Mouse (Mus musculus) heart, embryonic 13.5 days (tissue): ENCODE results near the gene Il17f. TPM values are rescaled to one million over a fixed set of nuclear protein-coding genes. Genes with fewer than 3 reads are reported as not detected.
"Not testable (repeated sequence)": the region's sequence is repeated elsewhere in the genome, so short reads cannot be mapped to it uniquely, and the experiment has no call there.

Source experiments
- ATAC-seq: fragments of 200-750 bp; cut with Nextera tagmentation; 2 replicates; pipeline ENCODE4 v1.8.0; 2017; ENCODE audit warnings: moderate TSS enrichment; ENCODE audit not compliant: insufficient number of reproducible peaks, low FRiP score, low TSS enrichment; ENCODE audit errors: extremely low read depth
- H3K27ac ChIP-seq: fragments of 300-500 bp; sonication (generic); replicated peaks from 2 replicates; pipeline ENCODE4 v1.5.1; 2015; ENCODE audit warnings: moderate library complexity, mild to moderate bottlenecking, inconsistent platforms
- H3K27me3 ChIP-seq: fragments of 300-500 bp; sonication (generic); replicated peaks from 2 replicates; pipeline ENCODE4 v1.6.1; 2015; ENCODE audit warnings: mild to moderate bottlenecking, inconsistent platforms
- H3K36me3 ChIP-seq: fragments of 300-500 bp; sonication (generic); 2 replicates; pipeline ENCODE4 v1.6.1; 2015; ENCODE audit warnings: mild to moderate bottlenecking, inconsistent platforms
- H3K4me1 ChIP-seq: fragments of 300-500 bp; sonication (generic); 2 replicates; pipeline ENCODE4 v1.6.1; 2015; ENCODE audit warnings: inconsistent platforms
- H3K4me2 ChIP-seq: fragments of 300-500 bp; sonication (generic); 2 replicates; pipeline ENCODE4 v1.6.1; 2015; ENCODE audit warnings: inconsistent platforms, mild to moderate bottlenecking, moderate library complexity
- H3K4me3 ChIP-seq: fragments of 300-500 bp; sonication (generic); 2 replicates; pipeline ENCODE4 v1.5.1; 2015; ENCODE audit warnings: moderate library complexity, mild to moderate bottlenecking, inconsistent platforms
- H3K9ac ChIP-seq: fragments of 300-500 bp; sonication (generic); 2 replicates; pipeline ENCODE4 v1.6.1; 2015; ENCODE audit warnings: inconsistent platforms, mild to moderate bottlenecking, moderate library complexity
- H3K9me3 ChIP-seq: fragments of 300-500 bp; sonication (generic); 2 replicates; pipeline ENCODE4 v1.6.1; 2016; ENCODE audit warnings: inconsistent platforms
- WGBS: fragments of 180-500 bp; shearing (Covaris S2); methylation state at CpG from one replicate; pipeline ENCODE4 v1.1.7; 2015; ENCODE audit warnings: mixed read lengths; 5-methylcytosine and 5-hydroxymethylcytosine counted together
- polyA plus RNA-seq: library from polyadenylated mRNA; unstranded; fragments of >200 nt; fragmentation: Nextera tagmentation; extraction: Ambion mirVana; gene quantifications from 2 replicates; pipeline ENCODE4 v1.2.1, GENCODE M21; 2015

Gene Il17f
- polyA plus RNA-seq = not detected in 2 replicates

DNA sequence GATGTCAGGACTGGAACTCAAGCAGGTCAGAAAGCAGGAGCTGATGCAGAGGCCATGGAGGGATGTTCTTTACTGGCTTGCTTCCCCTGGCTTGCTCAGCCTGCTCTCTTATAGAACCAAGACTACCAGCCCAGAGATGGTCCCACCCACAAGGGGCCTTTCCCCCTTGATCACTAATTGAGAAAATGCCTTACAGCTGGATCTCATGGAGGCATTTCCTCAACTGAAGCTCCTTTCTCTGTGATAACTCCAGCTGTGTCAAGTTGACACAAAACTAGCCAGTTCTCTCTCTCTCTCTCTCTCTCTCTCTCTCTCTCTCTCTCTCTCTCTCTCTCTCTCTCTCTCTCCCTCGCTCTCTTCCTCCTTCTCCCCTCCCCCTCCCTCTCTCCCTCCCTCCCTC is at the start of gene Il17f:
TSS of gene Il17f (minus strand) at position 101 of the 400 bp plus-strand sequence.
- WGBS = no CpG with 5 or more reads among the region's 1 CpGs

DNA sequence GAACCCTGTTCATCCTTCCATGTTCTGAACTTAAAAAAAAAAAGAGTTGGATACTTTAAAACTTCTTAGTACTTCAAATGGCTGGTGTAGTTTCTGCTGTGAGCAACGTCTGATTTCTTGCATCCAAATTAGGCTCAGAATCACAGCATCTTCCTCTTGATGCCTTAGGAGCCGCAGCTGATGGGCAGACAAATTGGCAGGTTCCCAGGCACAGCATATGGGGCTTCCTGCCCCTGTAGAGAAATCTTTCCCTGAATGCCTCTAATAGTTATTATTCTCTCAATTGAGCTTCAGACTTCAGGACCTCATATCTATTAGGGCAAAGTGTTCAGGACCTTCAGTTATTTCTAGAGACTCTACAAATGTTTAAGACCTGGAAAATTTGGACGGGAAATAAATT is 49.5 kb upstream of the Il17f start:
- WGBS = 59% methylated on average over 3 of the region's 3 CpGs
- no peak for ATAC-seq
- Histone ChIP-seq H3K4me2 (no peak overlapping the region), H3K36me3 (no peaks in the 10 kb centered on the region), H3K9me3 (no peaks in the 10 kb centered on the region), H3K27me3 (no peaks in the 10 kb centered on the region), H3K4me1 (peaks cover 9% of the 10 kb centered on the region), H3K4me3 (no peak overlapping the region), H3K27ac (no peak overlapping the region), H3K9ac (no peak overlapping the region)

More for the DNA sequence above, at the start of gene Il17f:
- ATAC-seq, H3K27me3 ChIP-seq, H3K36me3 ChIP-seq, H3K4me2 ChIP-seq, H3K9ac ChIP-seq, H3K4me1 ChIP-seq, H3K4me3 ChIP-seq, H3K9me3 ChIP-seq, H3K27ac ChIP-seq: not testable (repeated sequence)

DNA sequence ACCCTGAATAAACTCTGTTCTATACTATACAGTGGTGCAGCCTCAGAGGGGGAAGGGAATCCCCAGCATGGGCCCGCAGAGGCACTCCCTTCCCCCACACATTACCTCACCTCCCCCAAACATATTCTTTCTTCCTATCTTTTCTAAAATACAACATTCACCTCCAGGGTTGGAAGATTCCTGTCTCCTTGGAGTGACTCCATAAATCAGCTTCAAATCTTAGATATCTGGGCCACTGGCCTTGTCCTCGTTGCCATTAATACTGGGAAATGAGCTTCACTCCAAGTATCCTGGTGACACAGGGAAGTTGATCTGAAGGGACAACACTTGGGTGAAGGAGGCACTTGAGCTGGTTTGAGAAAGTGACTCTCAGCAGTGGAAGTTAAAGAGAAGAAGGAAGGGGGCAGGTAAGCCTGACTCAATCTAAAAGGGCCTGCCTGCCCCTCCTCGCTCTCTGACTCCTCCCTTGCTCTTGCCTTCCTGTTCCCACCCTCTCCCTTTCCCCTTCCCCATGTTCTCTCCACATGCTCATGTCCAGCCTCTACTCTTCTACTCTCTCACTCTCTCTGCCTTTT is 46.2 kb upstream of the Il17f start:
- 70% methylated on average over 3 of the region's 3 CpGs for WGBS
- Histone ChIP-seq H3K4me3 (no peak overlapping the region), H3K9me3 (no peaks in the 10 kb centered on the region), H3K36me3 (no peaks in the 10 kb centered on the region), H3K27me3 (no peaks in the 10 kb centered on the region), H3K4me2 (no peak overlapping the region), H3K4me1 (no peaks in the 10 kb centered on the region), H3K9ac (no peak overlapping the region), H3K27ac (no peak overlapping the region)
- ATAC-seq = no peak

DNA sequence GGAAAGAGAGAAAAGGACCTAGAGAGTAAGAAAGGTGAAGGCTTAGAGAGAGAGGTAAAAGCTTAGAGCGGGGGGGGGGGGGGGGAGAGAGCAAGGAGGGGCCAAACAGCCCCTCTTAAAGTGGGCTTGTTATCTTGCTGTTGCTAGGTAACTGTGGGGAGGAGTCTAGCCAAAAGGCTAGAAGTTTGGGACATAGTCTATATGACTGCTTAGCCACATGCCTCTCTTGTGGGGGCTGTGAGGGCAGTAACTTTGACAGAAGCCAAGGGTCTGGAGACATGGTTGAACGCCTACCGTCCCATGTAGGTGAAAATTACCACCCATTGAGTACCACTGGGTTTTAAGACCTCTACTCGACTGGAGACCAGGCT is 42.7 kb upstream of the Il17f start:
- ATAC-seq = no peak
- Histone ChIP-seq H3K27ac (no peak overlapping the region), H3K36me3 (no peaks in the 10 kb centered on the region), H3K4me1 (no peaks in the 10 kb centered on the region), H3K4me2 (no peak overlapping the region), H3K27me3 (no peaks in the 10 kb centered on the region), H3K4me3 (no peak overlapping the region), H3K9me3 (no peaks in the 10 kb centered on the region), H3K9ac (no peak overlapping the region)
- 65% methylated on average over 3 of the region's 4 CpGs for WGBS

DNA sequence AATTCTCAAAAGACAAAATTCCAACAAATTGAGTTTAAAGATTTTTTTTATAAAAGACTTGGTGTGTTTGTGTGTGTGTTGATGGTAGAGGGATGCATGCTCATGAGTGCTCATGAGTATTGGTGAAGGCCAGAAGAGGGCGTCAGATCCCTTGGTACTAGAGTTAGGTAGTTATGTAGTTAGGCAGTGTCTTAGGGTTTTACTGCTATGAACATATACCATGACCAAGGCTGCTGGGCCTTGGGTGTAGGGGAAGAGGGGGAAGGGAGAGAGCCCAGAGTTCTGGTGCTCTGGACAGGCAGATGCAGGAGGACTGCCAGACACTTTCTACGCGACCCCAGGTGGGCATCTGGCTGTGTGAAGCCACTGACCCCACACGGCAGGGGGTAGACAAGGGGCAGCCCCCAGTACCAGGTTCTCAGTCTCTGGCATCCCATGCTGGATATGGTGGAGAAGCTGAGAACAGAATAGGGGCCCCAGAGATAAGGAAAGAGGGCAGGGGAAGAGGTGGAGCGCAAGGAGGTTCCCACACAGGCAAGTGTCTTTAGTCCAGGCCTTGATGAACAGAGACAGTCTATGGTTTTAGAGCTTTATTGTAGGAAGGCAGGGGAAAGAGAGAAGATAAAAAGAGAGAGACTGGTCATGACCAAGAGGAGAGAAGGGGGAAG is 42.2 kb upstream of the Il17f start:
- Histone ChIP-seq H3K27ac (no peak overlapping the region), H3K4me3 (no peak overlapping the region), H3K9me3 (no peaks in the 10 kb centered on the region), H3K27me3 (no peaks in the 10 kb centered on the region), H3K4me2 (no peak overlapping the region), H3K4me1 (no peaks in the 10 kb centered on the region), H3K9ac (no peak overlapping the region), H3K36me3 (no peaks in the 10 kb centered on the region)
- no peak for ATAC-seq
- WGBS = 62% methylated on average over 5 of the region's 5 CpGs

DNA sequence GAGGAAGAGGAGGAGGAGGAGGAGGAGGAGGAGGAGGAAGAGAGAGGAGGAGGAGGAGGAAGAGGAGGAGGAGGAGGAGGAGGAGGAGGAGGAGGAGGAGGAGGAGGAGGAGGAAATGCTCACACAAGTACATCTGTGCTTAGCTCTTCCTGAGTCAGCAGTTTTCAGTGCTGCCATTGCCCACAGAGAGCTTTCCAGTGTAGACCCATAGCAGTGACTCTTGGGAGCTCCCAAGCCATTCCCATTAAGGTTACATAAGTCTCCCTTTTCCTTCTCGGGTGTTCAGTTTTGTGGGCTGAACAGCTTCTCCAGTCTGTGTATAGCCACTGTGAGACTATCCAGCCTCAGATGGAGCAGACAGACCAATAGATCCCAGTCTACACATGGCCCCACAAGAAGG is 40.1 kb upstream of the Il17f start:
- Histone ChIP-seq H3K4me3 (no peak overlapping the region), H3K9ac (no peak overlapping the region), H3K4me2 (no peak overlapping the region), H3K36me3 (no peaks in the 10 kb centered on the region), H3K27me3 (no peaks in the 10 kb centered on the region), H3K27ac (no peak overlapping the region), H3K9me3 (no peaks in the 10 kb centered on the region), H3K4me1 (no peaks in the 10 kb centered on the region)
- WGBS = 71% methylated on average over 1 of the region's 1 CpGs
- ATAC-seq = no peak

DNA sequence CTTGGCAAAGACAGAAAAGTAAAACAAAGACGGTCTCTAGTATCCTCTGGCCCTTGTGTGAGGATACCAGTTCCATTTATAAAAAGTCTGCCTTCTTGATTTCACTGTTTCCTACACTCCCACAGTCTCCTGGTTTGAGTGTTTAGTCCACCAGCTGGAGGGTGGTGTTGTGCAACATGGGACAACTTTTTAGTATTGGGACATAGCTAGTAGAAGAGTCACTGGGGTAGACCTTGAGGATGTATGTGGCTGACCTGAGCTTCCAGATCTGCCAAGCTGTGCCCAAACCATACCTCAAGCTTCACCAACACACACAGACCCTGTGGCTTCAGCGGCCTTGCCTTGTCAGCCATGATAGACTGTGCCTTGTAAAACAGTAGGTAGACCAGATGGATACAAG is 37.6 kb upstream of the Il17f start:
- H3K27me3 ChIP-seq = no peaks in the 10 kb centered on the region
- no peak overlapping the region for H3K4me2 ChIP-seq
- no peak overlapping the region for H3K9ac ChIP-seq
- H3K36me3 ChIP-seq = no peaks in the 10 kb centered on the region
- WGBS = 83% methylated on average over 2 of the region's 2 CpGs
- no peak overlapping the region for H3K4me3 ChIP-seq
- no peaks in the 10 kb centered on the region for H3K4me1 ChIP-seq
- H3K27ac ChIP-seq = no peak overlapping the region
- no peaks in the 10 kb centered on the region for H3K9me3 ChIP-seq
- no peak for ATAC-seq

DNA sequence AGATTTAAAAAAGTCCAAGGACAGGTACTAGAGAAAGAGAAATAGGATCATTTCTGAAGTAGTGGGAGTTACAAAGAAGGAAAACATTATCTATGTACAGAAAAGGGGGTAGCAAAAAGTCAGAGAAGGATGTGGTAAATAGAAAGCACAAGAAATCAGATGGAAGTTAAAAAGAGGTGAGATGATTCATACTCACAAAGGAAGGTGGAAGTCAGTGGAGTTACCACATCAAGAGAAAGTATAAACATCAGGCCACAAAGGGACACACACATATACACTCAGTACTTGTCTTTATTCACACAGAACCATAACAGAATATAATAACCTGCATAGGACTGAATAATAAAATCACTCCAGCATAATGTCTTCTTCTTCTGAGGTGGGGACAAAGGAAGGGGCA is 34.6 kb upstream of the Il17f start:
- Histone ChIP-seq H3K27me3 (no peaks in the 10 kb centered on the region), H3K4me3 (no peak overlapping the region), H3K4me2 (no peak overlapping the region), H3K9ac (no peak overlapping the region), H3K9me3 (no peaks in the 10 kb centered on the region), H3K27ac (no peak overlapping the region), H3K36me3 (no peaks in the 10 kb centered on the region), H3K4me1 (0 out of 2 replicates have a peak, but pooled peaks cover 3% of the 10 kb centered on the region)
- no peak for ATAC-seq

DNA sequence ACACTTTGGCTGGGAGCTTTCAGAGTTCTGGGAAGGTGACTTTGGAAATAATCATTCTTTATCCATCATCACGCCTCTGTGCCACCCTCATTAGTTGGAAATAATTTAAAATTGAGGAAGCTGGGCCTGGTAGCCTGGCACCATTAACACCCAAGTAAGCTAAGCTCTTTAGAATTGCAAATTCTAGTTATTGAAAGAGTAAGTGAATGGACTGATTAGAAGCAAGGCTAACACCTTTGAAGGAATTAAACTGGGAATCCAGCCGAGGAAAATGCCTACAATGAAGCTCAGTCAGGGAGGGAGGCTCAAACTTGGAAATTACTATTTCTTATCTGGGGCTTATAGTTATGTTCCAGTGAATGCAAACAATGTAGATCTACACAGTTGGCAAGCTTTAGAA is 33.5 kb upstream of the Il17f start:
- H3K4me3 ChIP-seq = no peak overlapping the region
- 54% methylated on average over 2 of the region's 2 CpGs for WGBS
- H3K9me3 ChIP-seq = no peaks in the 10 kb centered on the region
- peaks cover 8% of the 10 kb centered on the region for H3K4me1 ChIP-seq
- ATAC-seq = no peak
- H3K36me3 ChIP-seq = no peaks in the 10 kb centered on the region
- H3K27me3 ChIP-seq = no peaks in the 10 kb centered on the region
- no peak overlapping the region for H3K4me2 ChIP-seq
- H3K9ac ChIP-seq = no peak overlapping the region
- H3K27ac ChIP-seq = no peak overlapping the region

DNA sequence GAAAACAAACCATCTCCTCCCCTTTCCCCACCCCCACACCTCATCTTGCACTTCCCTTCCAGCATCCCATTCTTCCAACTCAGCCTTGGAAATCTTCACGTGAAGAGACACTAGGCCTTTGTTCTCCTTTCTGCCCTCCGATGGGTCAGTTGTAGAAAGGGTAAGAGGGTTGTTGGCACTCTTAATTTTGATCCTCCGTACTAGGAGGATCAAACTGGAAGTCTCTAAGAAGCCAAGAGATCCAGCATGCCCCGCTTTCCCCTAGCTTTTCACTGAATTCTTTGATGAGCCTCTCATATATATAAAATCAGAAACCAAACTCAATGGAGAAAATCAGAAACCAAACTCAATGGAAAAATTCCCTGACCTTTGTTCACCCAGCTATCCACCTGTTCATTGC is 33.1 kb upstream of the Il17f start:
- Histone ChIP-seq H3K4me2 (no peak overlapping the region), H3K27ac (no peak overlapping the region), H3K27me3 (no peaks in the 10 kb centered on the region), H3K4me1 (peaks cover 12% of the 10 kb centered on the region), H3K36me3 (no peaks in the 10 kb centered on the region), H3K9ac (no peak overlapping the region), H3K9me3 (no peaks in the 10 kb centered on the region), H3K4me3 (no peak overlapping the region)
- ATAC-seq = no peak
- 62% methylated on average over 4 of the region's 4 CpGs for whole genome bisulfite sequencing

DNA sequence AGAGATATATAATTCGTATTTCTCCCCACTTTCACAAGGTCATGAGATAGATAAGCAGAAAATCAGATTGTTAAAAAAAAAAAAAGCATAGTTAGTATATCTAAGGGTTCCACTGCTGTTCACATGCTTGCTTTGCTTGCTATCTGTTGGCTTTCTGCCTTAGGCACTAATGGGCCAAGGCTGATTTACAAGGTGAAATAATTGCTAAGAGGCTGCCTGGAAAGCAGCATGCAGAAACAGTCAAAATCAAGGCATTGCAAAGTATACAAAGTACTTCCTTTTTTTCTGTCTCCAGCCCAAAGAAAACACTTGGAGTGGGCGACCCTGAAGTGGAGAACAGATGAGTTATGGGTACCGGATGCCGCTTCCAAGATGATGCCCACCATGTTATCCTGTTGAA is 30.5 kb upstream of the Il17f start:
- Histone ChIP-seq H3K4me2 (peak overlapping the region; percentile 80; the same call in 1 of the 2 replicates), H3K27me3 (no peaks in the 10 kb centered on the region), H3K4me1 (peaks cover 18% of the 10 kb centered on the region), H3K9ac (no peak overlapping the region), H3K27ac (no peak overlapping the region), H3K36me3 (peaks cover 22% of the 10 kb centered on the region), H3K9me3 (no peaks in the 10 kb centered on the region), H3K4me3 (no peak overlapping the region)
- 80% methylated on average over 4 of the region's 4 CpGs for WGBS
- ATAC-seq = no peak
